Mouse (Mus musculus) kidney, postnatal 10 days (tissue): ENCODE data around the gene Cd72.
A peak's percentile ranks its signal among the peaks of the same experiment; 100 is the strongest.

ENCODE experiments used
- DNase-seq: peaks from one replicate; pipeline ENCODE4 v3.0.0; 2021; ENCODE audit warnings: mixed read lengths

Cd72 gene

GRCm38 (mm10) chr4:43399391-43400131 lies 54.9 kb downstream of the Cd72 start:
- peak; percentile 23 for DNase-seq

GRCm38 (mm10) chr4:43398829-43399331 lies 55.5 kb downstream of the Cd72 start:
- DNase-seq = peak; percentile 71

- DNase-seq = no peak
Measured at GRCm38 (mm10) chr4:43398014-43398413, 56.4 kb downstream of the Cd72 start.
